Mouse (Mus musculus): ENCODE data around the gene Nampt.

Nampt gene

GRCm38 (mm10) chr12:32897199-32898120 lies 78.1 kb downstream of the Nampt start:
- peak; percentile 78 to 86 for DNase-seq (ENCODE audit: low spot score in 2 of 2)

- no peak for DNase-seq (ENCODE audit: low spot score in 2 of 2)
Measured at GRCm38 (mm10) chr12:32901005-32901404, 81.7 kb downstream of the Nampt start.
